Mouse (Mus musculus) liver, postnatal 0 days (tissue): Measurements from ENCODE around the gene Gzmg. TPM values are rescaled to one million over a fixed set of nuclear protein-coding genes. Genes with fewer than 3 reads are reported as not detected.
A peak's percentile ranks its signal among the peaks of the same experiment; 100 is the strongest.
"Not testable (repeated sequence)": the region's sequence is repeated elsewhere in the genome, so short reads cannot be mapped to it uniquely, and the experiment has no call there.

ENCODE experiments used
- ATAC-seq: fragments of 200-750 bp; cut with Nextera tagmentation; 2 replicates; pipeline ENCODE4 v1.8.0; 2017; ENCODE audit warnings: mild to moderate bottlenecking, moderate library complexity
- DNase-seq: peaks from one replicate; pipeline ENCODE4 v3.0.0-alpha.2; 2016
- H3K27ac ChIP-seq: fragments of 300-500 bp; sonication (generic); 2 replicates; pipeline ENCODE4 v1.5.1; 2014; ENCODE audit warnings: antibody characterized with exemption, moderate library complexity, mild to moderate bottlenecking, low read depth
- H3K27me3 ChIP-seq: fragments of 300-500 bp; sonication (generic); 2 replicates; pipeline ENCODE4 v1.6.1; 2014; ENCODE audit warnings: low read length, control low read depth, mixed read lengths; ENCODE audit not compliant: insufficient read depth
- H3K36me3 ChIP-seq: fragments of 300-500 bp; sonication (generic); replicated peaks from 2 replicates; pipeline ENCODE4 v1.6.1; 2014; ENCODE audit warnings: mild to moderate bottlenecking, control low read depth, low read length, moderate library complexity, mixed read lengths; ENCODE audit not compliant: insufficient read depth
- H3K4me1 ChIP-seq: fragments of 300-500 bp; sonication (generic); 2 replicates; pipeline ENCODE4 v1.6.1; 2014; ENCODE audit warnings: antibody characterized with exemption, mild to moderate bottlenecking, control low read depth; ENCODE audit not compliant: insufficient read depth
- H3K4me2 ChIP-seq: fragments of 300-500 bp; sonication (generic); 2 replicates; pipeline ENCODE4 v1.6.1; 2014; ENCODE audit warnings: low read depth, mild to moderate bottlenecking, low read length, moderate library complexity, mixed read lengths
- H3K4me3 ChIP-seq: fragments of 300-500 bp; sonication (generic); 2 replicates; pipeline ENCODE4 v1.5.1; 2014; ENCODE audit warnings: low read depth, low read length
- H3K9ac ChIP-seq: fragments of 300-500 bp; sonication (generic); replicated peaks from 2 replicates; pipeline ENCODE4 v1.6.1; 2014; ENCODE audit warnings: mild to moderate bottlenecking, moderate library complexity
- H3K9me3 ChIP-seq: fragments of 300-500 bp; sonication (generic); 2 replicates; pipeline ENCODE4 v1.6.1; 2016; ENCODE audit warnings: mild to moderate bottlenecking, control low read depth, low read length, mixed read lengths
- CTCF ChIP-seq: sonication (generic); IDR thresholded peaks from 2 replicates; pipeline ENCODE4 v1.5.1; 2016; ENCODE audit warnings: antibody characterized with exemption, low read depth
- EP300 ChIP-seq: IDR thresholded peaks from 2 replicates; pipeline ENCODE4 v1.6.1; 2016; ENCODE audit warnings: antibody characterized with exemption, low read depth, mild to moderate bottlenecking
- WGBS: fragments of 180-500 bp; shearing (Covaris S2); extraction: QIAGEN DNeasy Blood & Tissue Kit; methylation state at CpG from one replicate; pipeline ENCODE4 v1.1.7; 2014; ENCODE audit not compliant: insufficient replicate concordance; 5-methylcytosine and 5-hydroxymethylcytosine counted together
- polyA plus RNA-seq: library from polyadenylated mRNA; unstranded; fragments of >200 nt; fragmentation: Nextera tagmentation; extraction: Ambion mirVana; gene quantifications from 2 replicates; pipeline ENCODE4 v1.2.1, GENCODE M21; 2015

The Gzmg gene
- polyA plus RNA-seq, 1 experiment from 2014 or later = not detected

- TF ChIP-seq EP300 = no peak
- no peak for TF ChIP-seq CTCF
- Histone ChIP-seq H3K4me2 (no peak within 1 kb of the TSS), H3K4me1 (no peaks in the 10 kb centered on the region), H3K9me3 (no peaks in the 10 kb centered on the region), H3K27ac (no peak within 1 kb of the TSS), H3K4me3 (no peak within 1 kb of the TSS), H3K27me3 (no peaks in the 10 kb centered on the region), H3K36me3 (no peaks in the 10 kb centered on the region), H3K9ac (no peak within 1 kb of the TSS)
- DNase-seq (no peak), ATAC-seq (no peak)
- WGBS = 80% methylated on average over 5 of the region's 5 CpGs
Measured at GRCm38 (mm10) chr14:56174499-56174898, 15.1 kb upstream of the Gzmg start, which contains the start of gene Gzmn. TSS of gene Gzmn (minus strand) at chr14:56174599.

GRCm38 (mm10) chr14:56173396-56173795 lies 14.0 kb upstream of the Gzmg start:
- Histone ChIP-seq H3K36me3 (no peaks in the 10 kb centered on the region), H3K27ac (no peak overlapping the region), H3K4me3 (no peak overlapping the region), H3K9ac (no peak overlapping the region), H3K4me2 (no peak overlapping the region), H3K4me1 (no peaks in the 10 kb centered on the region), H3K27me3 (no peaks in the 10 kb centered on the region), H3K9me3 (no peaks in the 10 kb centered on the region)
- no peak for ATAC-seq
- TF ChIP-seq CTCF = no peak
- TF ChIP-seq EP300 = no peak
- no peak for DNase-seq
- 79% methylated on average over 6 of the region's 6 CpGs for WGBS

GRCm38 (mm10) chr14:56172744-56173143 lies 13.4 kb upstream of the Gzmg start:
- WGBS = 82% methylated on average over 5 of the region's 5 CpGs

GRCm38 (mm10) chr14:56168009-56168408 lies 8.6 kb upstream of the Gzmg start:
- TF ChIP-seq CTCF = no peak
- TF ChIP-seq EP300 = no peak
- no peak overlapping the region for H3K27ac ChIP-seq
- 54% methylated on average over 6 of the region's 6 CpGs for WGBS
- no peaks in the 10 kb centered on the region for H3K9me3 ChIP-seq
- no peak overlapping the region for H3K4me3 ChIP-seq
- DNase-seq (no peak), ATAC-seq (no peak)
- H3K27me3 ChIP-seq = no peaks in the 10 kb centered on the region
- no peak overlapping the region for H3K4me2 ChIP-seq
- H3K36me3 ChIP-seq = no peaks in the 10 kb centered on the region
- no peaks in the 10 kb centered on the region for H3K4me1 ChIP-seq
- no peak overlapping the region for H3K9ac ChIP-seq

More at GRCm38 (mm10) chr14:56172744-56173143, 13.4 kb upstream of the Gzmg start:
- no peak overlapping the region for H3K27ac ChIP-seq
- H3K9ac ChIP-seq = no peak overlapping the region
- H3K4me1 ChIP-seq = no peaks in the 10 kb centered on the region
- no peak for TF ChIP-seq CTCF
- TF ChIP-seq EP300 = no peak
- H3K4me3 ChIP-seq = no peak overlapping the region
- H3K27me3 ChIP-seq = no peaks in the 10 kb centered on the region
- H3K4me2 ChIP-seq = no peak overlapping the region
- H3K36me3 ChIP-seq = no peaks in the 10 kb centered on the region
- no peaks in the 10 kb centered on the region for H3K9me3 ChIP-seq
- no peak for ATAC-seq
- DNase-seq = no peak

GRCm38 (mm10) chr14:56162109-56162508 lies 2.7 kb upstream of the Gzmg start:
- H3K27ac ChIP-seq = no peak overlapping the region
- H3K4me1 ChIP-seq = no peaks in the 10 kb centered on the region
- no peaks in the 10 kb centered on the region for H3K9me3 ChIP-seq
- no peak for DNase-seq
- H3K4me3 ChIP-seq = no peak overlapping the region
- no peaks in the 10 kb centered on the region for H3K36me3 ChIP-seq
- no peaks in the 10 kb centered on the region for H3K27me3 ChIP-seq
- no peak overlapping the region for H3K9ac ChIP-seq
- no peak for ATAC-seq
- no peak for TF ChIP-seq EP300
- TF ChIP-seq CTCF = no peak
- 73% methylated on average over 2 of the region's 2 CpGs for WGBS
- no peak overlapping the region for H3K4me2 ChIP-seq

GRCm38 (mm10) chr14:56155340-56155739 lies 4.0 kb downstream of the Gzmg start:
- no peak overlapping the region for H3K9ac ChIP-seq
- 59% methylated on average over 2 of the region's 2 CpGs for whole genome bisulfite sequencing
- no peaks in the 10 kb centered on the region for H3K27me3 ChIP-seq
- H3K36me3 ChIP-seq = no peaks in the 10 kb centered on the region
- ATAC-seq (no peak), DNase-seq (no peak)
- no peak for TF ChIP-seq EP300
- peak; percentile 51 for TF ChIP-seq CTCF
- H3K4me3 ChIP-seq = no peak overlapping the region
- no peak overlapping the region for H3K4me2 ChIP-seq
- no peak overlapping the region for H3K27ac ChIP-seq
- H3K4me1 ChIP-seq = no peaks in the 10 kb centered on the region
- H3K9me3 ChIP-seq = no peaks in the 10 kb centered on the region

- H3K27ac ChIP-seq, DNase-seq, ATAC-seq, H3K9ac ChIP-seq, H3K4me2 ChIP-seq, H3K36me3 ChIP-seq, H3K9me3 ChIP-seq, H3K4me3 ChIP-seq, H3K27me3 ChIP-seq, H3K4me1 ChIP-seq: not testable (repeated sequence)
- WGBS = 63% methylated on average over 1 of the region's 1 CpGs
Measured at GRCm38 (mm10) chr14:56133675-56134074, 25.7 kb downstream of the Gzmg start.

GRCm38 (mm10) chr14:56132508-56132907 lies 26.9 kb downstream of the Gzmg start, which contains the start of gene Gzmd:
TSS of gene Gzmd (minus strand) at chr14:56132608.
- not testable (repeated sequence) for H3K9me3 ChIP-seq, H3K4me3 ChIP-seq, ATAC-seq, H3K27ac ChIP-seq, DNase-seq, H3K27me3 ChIP-seq, H3K4me1 ChIP-seq, H3K36me3 ChIP-seq, H3K4me2 ChIP-seq, H3K9ac ChIP-seq
- 56% methylated on average over 2 of the region's 2 CpGs for WGBS
